25 mouse cellular contexts compared by ENCODE assay signal in genomic region chr1:85690544-85690943, GRCm38 (mm10).
"Had no signal": no experiment of that assay in that cellular context is flagged by ENCODE, and none has a peak within 500 bp of the region (broad histone marks: within the 10 kb centered on the region; RNA-seq: fewer than 3 reads in every experiment).

No protein-coding gene starts in this region.

- ATAC-seq: hindbrain, postnatal 0 days; intestine, embryonic 16.5 days; liver, embryonic 12.5 days had no signal

- H3K27me3 ChIP-seq: heart, embryonic 13.5 days; heart, embryonic 15.5 days; hindbrain, embryonic 13.5 days; hindbrain, embryonic 15.5 days; kidney, embryonic 15.5 days; limb, embryonic 13.5 days; limb, embryonic 15.5 days; liver, embryonic 12.5 days had no signal

- H3K4me1 ChIP-seq: hindbrain, embryonic 13.5 days; hindbrain, embryonic 15.5 days; limb, embryonic 13.5 days; limb, embryonic 15.5 days had no signal

- H3K9me3 ChIP-seq: heart, embryonic 10.5 days; heart, embryonic 13.5 days; heart, embryonic 15.5 days; hindbrain, embryonic 13.5 days; hindbrain, embryonic 15.5 days; kidney, embryonic 15.5 days; limb, embryonic 13.5 days; limb, embryonic 15.5 days; liver, embryonic 12.5 days had no signal

- DNase-seq: gastrocnemius, adult 2 months; gastrocnemius, postnatal 14 days; heart, adult 18-20 months; heart, postnatal 14 days; heart, postnatal 36 days; kidney, adult 11 months; kidney, adult 2 months; kidney, adult 9 months; kidney, postnatal 14 days; kidney, postnatal 36 days; layer of hippocampus, adult 9-11 months; layer of hippocampus, postnatal 36 days; left cerebral cortex, postnatal 4 days had no signal

- H3K9ac ChIP-seq: heart, embryonic 13.5 days; heart, embryonic 15.5 days; hindbrain, embryonic 13.5 days; hindbrain, embryonic 15.5 days; kidney, embryonic 15.5 days; limb, embryonic 13.5 days; limb, embryonic 15.5 days; liver, embryonic 12.5 days had no signal

- H3K36me3 ChIP-seq: heart, embryonic 10.5 days; heart, embryonic 13.5 days; heart, embryonic 15.5 days; hindbrain, embryonic 13.5 days; hindbrain, embryonic 15.5 days; kidney, embryonic 15.5 days; limb, embryonic 13.5 days; limb, embryonic 15.5 days; liver, embryonic 12.5 days had no signal

- H3K4me3 ChIP-seq: gastrocnemius, adult 2 months; heart, embryonic 10.5 days; heart, embryonic 13.5 days; heart, embryonic 15.5 days; hindbrain, embryonic 13.5 days; hindbrain, embryonic 15.5 days; kidney, embryonic 15.5 days; limb, embryonic 13.5 days; limb, embryonic 15.5 days; liver, embryonic 12.5 days had no signal

- H3K27ac ChIP-seq: gastrocnemius, adult 2 months; heart, embryonic 10.5 days; heart, embryonic 13.5 days; heart, embryonic 15.5 days; hindbrain, embryonic 13.5 days; hindbrain, embryonic 15.5 days; hindbrain, postnatal 0 days; kidney, embryonic 15.5 days; kidney, postnatal 0 days; limb, embryonic 13.5 days; limb, embryonic 15.5 days; liver, embryonic 12.5 days had no signal

- H3K4me2 ChIP-seq: heart, embryonic 13.5 days; heart, embryonic 15.5 days; hindbrain, embryonic 13.5 days; hindbrain, embryonic 15.5 days; kidney, embryonic 15.5 days; limb, embryonic 13.5 days; limb, embryonic 15.5 days; liver, embryonic 12.5 days had no signal
